Mouse (Mus musculus): ENCODE measurements around the gene Dnajc22.
A peak's percentile ranks its signal among the peaks of the same experiment; 100 is the strongest.

Dnajc22 gene

DNA sequence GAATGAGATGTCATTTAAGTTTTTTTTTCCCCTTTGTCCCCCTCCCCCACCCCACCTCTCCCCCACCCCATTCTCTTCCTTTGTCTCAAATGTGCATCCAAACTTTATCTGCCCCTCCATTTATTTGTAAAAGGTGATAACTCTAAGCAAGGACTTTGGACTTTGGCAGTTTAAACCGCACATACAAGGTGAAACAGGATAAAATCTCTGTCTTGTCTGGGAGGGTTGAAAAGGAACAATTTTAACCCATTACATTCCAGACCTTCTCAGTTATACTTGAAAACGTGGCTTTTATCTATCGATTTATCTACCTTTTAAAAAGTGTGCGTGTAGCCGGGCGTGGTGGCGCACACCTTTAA, 22.1 kb downstream of the Dnajc22 start:
- no peak for DNase-seq (ENCODE audit: low spot score in 2 of 2)

DNA sequence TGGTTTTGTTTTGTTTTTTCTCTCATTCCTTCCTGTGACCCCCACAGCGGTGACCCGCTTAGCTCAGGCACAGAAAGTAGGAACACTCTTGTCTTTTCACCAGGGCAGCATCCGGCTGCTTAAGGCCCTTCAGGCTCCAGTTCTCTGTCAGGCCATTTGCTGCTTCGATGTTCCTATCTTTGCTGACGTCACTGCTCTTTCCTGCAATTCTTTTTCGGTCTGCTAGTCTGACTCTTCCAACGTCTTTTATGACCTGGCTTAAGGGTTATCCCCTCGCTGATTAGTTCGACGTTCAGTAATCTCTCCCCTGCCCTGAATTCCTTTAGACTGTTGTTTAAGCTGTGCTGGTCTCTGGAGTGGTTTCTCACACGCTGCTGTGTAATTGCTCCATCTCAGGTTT, 23.6 kb downstream of the Dnajc22 start:
- no peak for DNase-seq (ENCODE audit: low spot score in 2 of 2)

DNA sequence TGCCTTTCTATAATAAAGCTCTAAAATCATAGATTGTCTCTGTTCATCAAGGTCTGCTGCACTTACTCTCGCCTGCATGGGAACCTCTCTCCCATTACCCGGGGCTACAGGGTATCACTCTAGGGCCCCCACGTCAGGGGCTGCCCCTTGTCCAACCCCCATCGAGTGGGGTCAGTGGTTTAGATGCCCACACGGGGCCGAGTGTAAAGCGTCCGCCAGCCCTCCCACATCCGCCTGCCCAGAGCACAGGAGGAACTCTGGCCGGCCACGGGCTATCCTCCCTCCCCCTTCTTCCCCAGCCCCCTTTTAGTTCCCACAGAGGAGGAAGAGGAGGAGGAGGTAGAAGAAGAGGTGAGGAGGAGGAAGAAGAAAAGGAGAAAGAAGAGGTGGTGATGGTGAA, 27.8 kb downstream of the Dnajc22 start:
- no peak for DNase-seq (ENCODE audit: low spot score in 2 of 2)

DNA sequence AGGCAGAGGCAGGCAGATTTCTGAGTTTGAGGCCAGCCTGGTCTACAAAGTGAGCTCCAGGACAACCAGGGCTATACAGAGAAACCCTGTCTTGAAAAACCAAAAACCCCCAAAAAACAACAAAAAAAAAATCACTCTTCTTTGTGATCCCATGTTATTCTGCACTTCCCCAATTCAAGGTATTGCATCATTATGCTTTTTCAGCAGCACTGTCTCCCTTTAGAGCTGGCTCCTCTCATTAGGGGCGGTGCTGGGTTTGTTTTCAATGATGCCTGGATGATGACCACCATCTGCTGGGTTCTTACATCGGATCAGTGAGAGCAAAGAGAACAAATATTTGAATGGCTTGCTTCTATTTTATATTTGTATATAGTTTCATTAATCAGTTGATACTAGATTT, 29.7 kb downstream of the Dnajc22 start:
- no peak for DNase-seq (ENCODE audit: low spot score in 2 of 2)

DNA sequence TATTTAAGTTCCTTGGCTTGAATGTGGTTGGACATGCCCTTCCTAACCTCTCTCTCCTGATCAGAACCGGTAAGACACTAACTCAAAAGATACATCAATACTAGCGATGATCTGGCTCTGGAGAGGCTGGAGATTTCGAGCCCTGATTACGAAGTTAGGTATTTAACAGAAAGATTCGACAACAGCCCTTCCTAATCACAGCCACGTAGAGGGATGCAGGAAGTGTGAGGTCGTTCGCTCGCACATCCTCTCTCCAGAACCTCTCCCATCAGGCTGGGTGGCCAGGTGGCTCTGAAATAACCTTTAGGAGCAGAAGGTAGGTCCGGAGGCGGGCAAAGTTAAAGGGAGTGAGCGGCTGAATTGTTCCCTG, 32.7 kb downstream of the Dnajc22 start, which contains the start of gene Spats2:
Gene Spats2, plus strand, starts transcription at position 206 of the 370 bp plus-strand sequence.
- DNase-seq (ENCODE audit: low spot score in 2 of 2) = no peak

DNA sequence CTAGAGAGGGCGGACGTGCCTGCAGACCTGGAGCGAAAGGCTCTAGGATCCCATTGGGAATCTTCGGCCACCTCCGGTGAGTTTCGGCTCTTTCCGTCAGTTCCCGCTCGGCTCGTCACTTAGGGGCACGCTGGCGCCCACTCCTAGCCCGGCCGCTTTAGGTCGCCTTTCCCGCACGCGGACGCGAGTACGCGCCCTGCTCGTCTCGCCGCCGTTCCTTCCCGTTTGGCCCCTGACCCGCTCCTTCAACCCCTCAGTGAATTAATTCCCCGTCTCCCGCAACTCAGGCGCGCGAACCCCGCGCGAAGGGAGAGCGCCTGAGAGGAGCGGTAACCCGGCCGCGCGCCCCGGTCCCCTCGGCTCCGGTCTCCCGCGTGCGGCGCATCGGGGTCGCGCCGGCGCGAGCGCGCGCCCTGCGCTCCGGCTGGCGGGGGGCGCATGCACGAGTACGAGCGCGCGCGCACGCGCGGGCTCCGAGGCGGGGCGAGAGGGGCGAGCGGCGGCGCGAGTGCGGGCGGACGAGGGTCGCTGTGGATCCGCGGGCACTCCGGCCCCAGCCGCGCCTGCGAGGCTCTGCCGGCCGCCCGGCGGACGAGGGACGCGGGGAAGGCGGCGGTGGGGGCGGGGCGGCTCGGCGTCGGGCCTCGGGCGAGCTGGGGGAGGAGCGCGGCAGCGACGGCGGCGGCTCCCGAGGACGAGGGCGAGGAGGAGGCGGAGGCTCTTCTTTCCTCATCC, 33.3 kb downstream of the Dnajc22 start:
- DNase-seq (ENCODE audit: low spot score in 2 of 2) = peak; percentile 84 to 86

DNA sequence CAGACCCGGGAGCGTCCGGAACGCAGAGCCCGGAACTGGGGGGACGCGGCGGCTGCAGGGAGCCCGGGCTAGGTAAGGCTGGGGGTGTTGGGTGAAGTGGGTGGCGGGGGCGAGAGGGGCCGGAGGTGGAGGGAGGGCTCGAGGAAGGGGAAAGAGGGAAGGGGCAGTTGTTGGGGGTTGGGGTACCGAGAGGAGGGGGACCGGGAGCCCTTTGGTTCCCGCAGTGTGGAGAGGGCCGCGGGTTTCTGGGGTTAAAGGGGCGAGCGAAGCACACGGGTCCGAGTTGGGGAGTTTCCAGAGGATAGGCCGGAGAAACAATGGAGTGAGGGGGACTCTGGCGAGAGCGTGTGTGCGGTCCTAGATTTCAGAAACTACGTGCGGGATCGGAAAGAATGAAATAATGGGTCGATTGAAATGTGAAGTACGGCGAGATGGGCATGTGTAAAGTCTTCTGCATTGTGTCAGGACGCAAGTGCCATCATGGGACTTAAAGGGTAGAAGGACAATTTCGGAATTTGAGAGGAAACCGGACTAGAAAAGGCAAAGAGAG, 33.9 kb downstream of the Dnajc22 start:
- DNase-seq (ENCODE audit: low spot score in 2 of 2) = no peak

DNA sequence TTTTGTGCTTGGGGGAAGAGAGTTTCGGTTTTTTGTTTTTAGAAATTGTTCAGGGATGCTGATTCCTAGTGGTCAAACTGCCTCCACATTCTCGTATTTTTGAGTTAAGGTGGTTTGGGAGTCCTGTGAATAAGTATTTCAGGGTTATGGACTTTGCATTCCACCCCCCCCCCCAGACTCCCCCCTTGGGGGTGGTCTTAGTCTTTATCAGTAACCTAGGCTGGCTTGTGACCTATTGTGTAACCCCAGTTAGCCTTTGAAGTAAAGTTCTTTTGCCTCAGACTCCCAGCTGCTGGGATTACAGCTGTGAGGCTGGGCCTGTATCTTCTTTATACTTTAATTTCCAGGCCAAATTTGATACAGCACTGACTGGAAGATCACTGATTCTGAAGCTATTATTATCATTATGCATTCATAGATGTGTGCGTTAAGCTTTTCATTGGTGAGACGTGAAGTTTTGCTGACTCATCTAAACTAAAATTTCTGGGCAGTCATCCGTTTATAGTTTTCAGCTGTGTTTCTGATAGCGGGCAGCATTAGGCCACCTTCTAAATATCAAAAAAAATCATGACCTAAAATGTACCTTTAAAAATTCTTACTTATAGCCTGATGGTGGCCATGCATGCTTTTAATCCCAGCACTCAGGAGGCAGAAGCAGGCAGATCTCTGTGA, 35.0 kb downstream of the Dnajc22 start:
- no peak for DNase-seq (ENCODE audit: low spot score in 2 of 2)

DNA sequence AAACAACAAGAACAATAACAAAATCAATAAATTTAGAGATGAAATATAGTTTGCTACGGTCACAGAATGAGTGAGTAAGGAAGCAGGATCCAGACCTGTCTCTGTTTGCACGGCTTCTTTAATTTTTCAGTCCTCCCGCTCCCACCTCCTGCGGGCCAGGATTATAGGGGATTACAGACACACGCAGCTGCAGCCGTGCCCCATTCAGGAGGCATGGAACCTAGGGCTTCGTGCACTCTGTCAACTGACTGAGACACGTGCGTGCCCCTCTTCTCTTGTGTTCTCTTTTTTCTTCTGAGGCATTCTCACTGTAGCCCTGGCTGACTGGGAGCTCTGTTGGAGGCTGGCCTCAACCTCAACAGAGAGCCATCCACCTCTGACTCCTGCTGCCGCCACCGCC, 36.5 kb downstream of the Dnajc22 start:
- no peak for DNase-seq (ENCODE audit: low spot score in 2 of 2)

DNA sequence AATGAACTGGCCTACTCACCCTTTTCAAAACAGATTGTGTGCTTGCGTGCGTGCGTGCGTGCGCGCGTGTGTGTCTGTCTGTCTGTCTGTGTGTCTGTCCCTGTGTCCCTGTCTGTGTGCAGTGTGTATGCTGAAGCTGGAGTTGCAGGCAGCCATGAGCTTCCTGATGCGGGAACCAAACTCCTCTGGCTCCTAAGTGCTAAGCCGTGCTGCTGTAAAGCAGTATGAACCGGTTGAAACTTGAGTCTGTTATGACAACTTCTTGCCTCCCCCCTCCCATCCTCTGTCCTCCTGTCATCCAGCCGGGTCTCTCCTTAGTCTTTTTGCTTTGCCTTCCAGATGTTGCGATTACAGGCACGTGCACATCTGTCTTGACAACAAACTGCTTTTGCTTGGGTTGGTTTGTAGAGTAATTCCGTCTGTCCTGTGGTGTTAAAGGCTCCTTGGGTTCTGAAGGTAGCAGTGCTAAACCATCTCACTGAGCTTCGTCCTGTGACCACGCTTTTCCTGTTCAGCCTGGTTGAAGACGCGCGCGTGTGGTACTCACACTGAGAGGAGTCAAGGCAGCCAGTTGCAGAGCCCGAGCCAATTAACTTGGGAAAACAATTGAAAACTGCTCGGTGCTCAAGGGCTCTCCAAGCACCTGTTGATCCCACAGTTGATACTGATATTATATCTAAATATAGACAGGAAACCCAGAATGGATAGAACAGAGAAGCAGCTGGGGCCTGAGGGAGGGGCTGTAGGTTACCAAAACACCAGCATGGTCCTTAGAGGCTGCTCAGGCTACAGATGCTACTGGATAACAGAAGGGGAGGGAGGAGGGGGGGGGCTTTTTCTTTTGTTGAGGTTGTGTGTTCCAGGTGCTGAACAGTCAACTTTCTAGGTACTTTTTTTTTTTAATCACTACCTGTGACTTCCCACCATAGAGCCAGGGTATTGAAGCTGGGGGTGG, 37.3 kb downstream of the Dnajc22 start:
- DNase-seq (ENCODE audit: low spot score in 2 of 2) = no peak

DNA sequence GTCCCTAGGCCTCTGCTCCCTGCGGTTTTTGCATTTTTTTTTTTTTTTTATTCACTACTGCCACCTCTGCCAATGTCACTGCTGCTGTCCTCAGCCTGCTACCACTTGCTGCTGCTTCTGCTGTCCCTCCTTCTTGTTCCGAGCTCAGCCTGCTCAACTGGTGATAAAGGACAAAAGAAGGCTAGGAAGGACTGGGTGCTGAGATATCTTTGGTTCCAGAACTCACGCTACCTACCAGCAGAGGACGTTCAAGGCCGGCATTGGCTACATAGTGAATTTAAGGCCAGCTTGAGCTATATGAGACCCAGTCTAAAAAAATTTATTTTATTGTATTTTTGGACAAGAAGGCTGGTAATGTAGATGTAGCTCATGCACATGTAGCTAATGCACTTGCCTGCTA, 45.4 kb downstream of the Dnajc22 start:
- DNase-seq (ENCODE audit: low spot score in 2 of 2) = no peak

DNA sequence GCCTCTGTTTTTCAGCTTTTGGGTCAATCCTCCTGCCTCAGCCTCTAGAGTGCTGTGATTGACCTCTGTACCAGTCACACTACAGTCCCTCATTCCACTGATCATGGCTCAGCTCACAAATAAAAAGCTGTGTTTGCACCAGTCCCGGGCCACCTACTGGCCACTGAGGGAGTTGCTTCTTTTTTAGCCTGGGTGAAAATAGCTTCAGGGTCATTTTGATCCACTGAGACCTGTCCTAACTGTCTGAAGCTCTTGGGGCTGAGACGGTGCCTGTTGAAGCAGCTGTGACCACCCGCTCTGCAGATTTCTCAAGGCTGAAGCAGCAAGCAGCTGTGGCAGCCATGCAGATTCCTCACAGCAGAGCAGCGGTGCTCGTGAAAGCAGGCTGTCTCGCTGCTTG, 46.7 kb downstream of the Dnajc22 start:
- DNase-seq (ENCODE audit: low spot score in 2 of 2) = peak; percentile 10 to 20

DNA sequence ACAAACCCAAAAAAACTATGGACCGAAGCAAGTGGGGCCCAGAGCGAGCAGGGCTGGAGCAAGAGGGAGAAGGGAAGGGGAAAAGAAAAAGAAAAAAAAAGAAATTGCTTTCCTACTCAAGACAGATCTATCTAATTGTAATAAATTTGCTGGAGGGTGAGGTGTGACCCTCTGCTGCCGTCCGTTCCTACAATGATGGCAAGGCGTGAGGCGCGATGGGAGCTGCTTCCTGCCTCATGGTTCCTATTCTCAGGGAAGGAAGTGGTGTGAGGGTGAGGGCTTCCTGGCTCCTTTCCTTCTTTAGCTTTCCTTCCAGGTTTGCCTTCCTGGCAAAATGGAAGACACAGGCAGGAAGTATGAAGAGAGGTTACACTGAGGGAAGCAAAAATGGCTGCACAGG, 57.5 kb downstream of the Dnajc22 start:
- DNase-seq (ENCODE audit: low spot score in 2 of 2) = no peak

DNA sequence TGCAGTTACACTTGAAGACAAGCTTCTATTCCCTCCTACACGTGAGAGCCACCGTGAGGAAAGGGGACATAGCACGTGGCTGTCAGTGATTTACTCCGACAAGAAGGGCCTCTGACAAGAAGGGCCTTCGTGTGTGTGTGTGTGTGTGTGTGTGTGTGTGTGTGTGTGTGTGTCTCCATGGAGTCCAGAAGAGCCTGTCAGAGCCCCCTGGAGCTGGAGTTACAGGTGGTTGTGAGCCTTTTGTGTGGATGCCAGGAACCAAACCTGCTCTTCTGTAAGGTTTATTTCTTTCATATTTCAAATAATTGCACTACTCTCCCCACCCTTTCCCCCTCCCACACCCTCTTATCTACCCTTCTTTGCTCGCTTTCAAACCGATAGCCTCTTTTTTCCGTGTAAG, 58.4 kb downstream of the Dnajc22 start:
- DNase-seq (ENCODE audit: low spot score in 2 of 2) = no peak

DNA sequence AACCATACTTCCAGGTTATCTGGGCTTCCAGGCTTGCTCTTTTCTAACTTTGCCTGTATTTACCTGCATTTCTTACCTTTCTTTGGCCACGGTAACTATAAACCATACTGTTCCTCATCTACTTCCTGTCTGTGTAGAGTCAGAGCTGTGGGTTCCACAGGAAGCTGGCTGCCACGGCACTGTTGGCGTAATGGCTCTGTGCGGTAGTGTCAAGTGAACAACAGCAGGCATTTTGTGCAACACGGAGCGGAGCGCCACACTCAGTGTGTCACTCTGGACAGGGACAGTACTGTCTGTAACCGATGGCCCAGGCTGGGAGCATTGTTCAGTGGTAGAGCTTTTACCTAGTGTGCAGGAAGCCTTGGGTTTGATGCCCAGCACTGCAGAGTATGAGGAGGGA, 60.5 kb downstream of the Dnajc22 start:
- DNase-seq (ENCODE audit: low spot score in 2 of 2) = no peak

Measured in heart, adult 9 months (tissue).